Mouse (Mus musculus): ENCODE measurements around the gene Ydjc. TPM values are rescaled to one million over a fixed set of nuclear protein-coding genes. Genes with fewer than 3 reads are reported as not detected.

Gene Ydjc
- polyA plus RNA-seq, 1 experiment from 2014 or later, result 23.0 TPM

GRCm38 (mm10) chr16:17167179-17167578 lies 22.8 kb downstream of the Ydjc start:
- Histone ChIP-seq H3K36me3 (peaks cover 51% of the 10 kb centered on the region), H3K4me3 (no peak overlapping the region), H3K9me3 (no peaks in the 10 kb centered on the region), H3K27ac (no peak overlapping the region), H3K9ac (no peak overlapping the region), H3K4me2 (replicated peaks) (no peak overlapping the region), H3K27me3 (replicated peaks) (no peaks in the 10 kb centered on the region), H3K4me1 (no peaks in the 10 kb centered on the region)
- no peak for ATAC-seq (ENCODE audit: low FRiP score, low read depth)

GRCm38 (mm10) chr16:17168049-17168448 lies 23.6 kb downstream of the Ydjc start:
- no peak overlapping the region for H3K4me2 ChIP-seq (replicated peaks)
- no peaks in the 10 kb centered on the region for H3K4me1 ChIP-seq
- no peak overlapping the region for H3K9ac ChIP-seq
- H3K36me3 ChIP-seq, result peaks cover 52% of the 10 kb centered on the region
- no peak overlapping the region for H3K27ac ChIP-seq
- H3K27me3 ChIP-seq (replicated peaks), result no peaks in the 10 kb centered on the region
- H3K9me3 ChIP-seq, result no peaks in the 10 kb centered on the region
- 93% methylated on average over 5 of the region's 5 CpGs for WGBS
- no peak overlapping the region for H3K4me3 ChIP-seq
- ATAC-seq (ENCODE audit: low FRiP score, low read depth), result no peak

- Histone ChIP-seq H3K4me3 (no peak overlapping the region), H3K36me3 (peaks cover 40% of the 10 kb centered on the region), H3K27ac (no peak overlapping the region), H3K9ac (no peak overlapping the region), H3K4me1 (no peaks in the 10 kb centered on the region), H3K4me2 (replicated peaks) (no peak overlapping the region), H3K27me3 (replicated peaks) (no peaks in the 10 kb centered on the region), H3K9me3 (no peaks in the 10 kb centered on the region)
- 91% methylated on average over 2 of the region's 2 CpGs for WGBS
- ATAC-seq (ENCODE audit: low FRiP score, low read depth), result no peak
Measured at GRCm38 (mm10) chr16:17175765-17176164, 31.3 kb downstream of the Ydjc start.

- no peak overlapping the region for H3K4me2 ChIP-seq (replicated peaks)
- H3K9me3 ChIP-seq, result no peaks in the 10 kb centered on the region
- peaks cover 27% of the 10 kb centered on the region for H3K36me3 ChIP-seq
- no peaks in the 10 kb centered on the region for H3K4me1 ChIP-seq
- WGBS, result 100% methylated on average over 1 of the region's 1 CpGs
- H3K4me3 ChIP-seq, result no peak overlapping the region
- no peak overlapping the region for H3K9ac ChIP-seq
- no peak overlapping the region for H3K27ac ChIP-seq
- H3K27me3 ChIP-seq (replicated peaks), result no peaks in the 10 kb centered on the region
- no peak for ATAC-seq (ENCODE audit: low FRiP score, low read depth)
Measured at GRCm38 (mm10) chr16:17177623-17178170, 33.3 kb downstream of the Ydjc start.

GRCm38 (mm10) chr16:17179706-17180105 lies 35.3 kb downstream of the Ydjc start:
- Histone ChIP-seq H3K4me1 (no peaks in the 10 kb centered on the region), H3K36me3 (peaks cover 13% of the 10 kb centered on the region), H3K9ac (no peak overlapping the region), H3K9me3 (no peaks in the 10 kb centered on the region), H3K4me3 (no peak overlapping the region), H3K27ac (no peak overlapping the region), H3K27me3 (replicated peaks) (no peaks in the 10 kb centered on the region), H3K4me2 (replicated peaks) (no peak overlapping the region)
- 95% methylated on average over 3 of the region's 3 CpGs for WGBS
- no peak for ATAC-seq (ENCODE audit: low FRiP score, low read depth)

- no peaks in the 10 kb centered on the region for H3K9me3 ChIP-seq
- no peak for ATAC-seq (ENCODE audit: low FRiP score, low read depth)
- no peak overlapping the region for H3K4me2 ChIP-seq (replicated peaks)
- H3K27me3 ChIP-seq (replicated peaks), result no peaks in the 10 kb centered on the region
- no peak overlapping the region for H3K9ac ChIP-seq
- H3K4me3 ChIP-seq, result no peak overlapping the region
- H3K27ac ChIP-seq, result no peak overlapping the region
- H3K36me3 ChIP-seq, result peaks cover 5% of the 10 kb centered on the region
- 90% methylated on average over 4 of the region's 4 CpGs for WGBS
- H3K4me1 ChIP-seq, result no peaks in the 10 kb centered on the region
Measured at GRCm38 (mm10) chr16:17181382-17181781, 37.0 kb downstream of the Ydjc start.

GRCm38 (mm10) chr16:17182136-17182535 lies 37.7 kb downstream of the Ydjc start:
- no peaks in the 10 kb centered on the region for H3K27me3 ChIP-seq (replicated peaks)
- no peak for ATAC-seq (ENCODE audit: low FRiP score, low read depth)

GRCm38 (mm10) chr16:17183003-17183402 lies 38.6 kb downstream of the Ydjc start:
- no peak overlapping the region for H3K27ac ChIP-seq
- no peaks in the 10 kb centered on the region for H3K4me1 ChIP-seq
- H3K9me3 ChIP-seq, result no peaks in the 10 kb centered on the region
- H3K4me3 ChIP-seq, result no peak overlapping the region
- H3K27me3 ChIP-seq (replicated peaks), result no peaks in the 10 kb centered on the region
- peaks cover 9% of the 10 kb centered on the region for H3K36me3 ChIP-seq
- no peak overlapping the region for H3K4me2 ChIP-seq (replicated peaks)
- 94% methylated on average over 3 of the region's 3 CpGs for WGBS
- ATAC-seq (ENCODE audit: low FRiP score, low read depth), result no peak
- H3K9ac ChIP-seq, result no peak overlapping the region

More at GRCm38 (mm10) chr16:17182136-17182535, 37.7 kb downstream of the Ydjc start:
- Histone ChIP-seq H3K36me3 (peaks cover 9% of the 10 kb centered on the region), H3K4me3 (no peak overlapping the region), H3K9me3 (no peaks in the 10 kb centered on the region), H3K27ac (no peak overlapping the region), H3K9ac (no peak overlapping the region), H3K4me1 (no peaks in the 10 kb centered on the region), H3K4me2 (replicated peaks) (no peak overlapping the region)
- WGBS, result 89% methylated on average over 2 of the region's 2 CpGs

GRCm38 (mm10) chr16:17185475-17185874 lies 41.1 kb downstream of the Ydjc start:
- no peak overlapping the region for H3K4me2 ChIP-seq (replicated peaks)

GRCm38 (mm10) chr16:17193823-17194222 lies 49.4 kb downstream of the Ydjc start:
- Histone ChIP-seq H3K4me3 (no peak overlapping the region), H3K4me2 (replicated peaks) (no peak overlapping the region), H3K27me3 (replicated peaks) (no peaks in the 10 kb centered on the region), H3K4me1 (no peaks in the 10 kb centered on the region), H3K9ac (no peak overlapping the region), H3K27ac (no peak overlapping the region), H3K9me3 (no peaks in the 10 kb centered on the region), H3K36me3 (no peaks in the 10 kb centered on the region)
- WGBS, result 96% methylated on average over 4 of the region's 4 CpGs
- ATAC-seq (ENCODE audit: low FRiP score, low read depth), result no peak

More at GRCm38 (mm10) chr16:17185475-17185874, 41.1 kb downstream of the Ydjc start:
- H3K4me1 ChIP-seq, result no peaks in the 10 kb centered on the region
- no peaks in the 10 kb centered on the region for H3K27me3 ChIP-seq (replicated peaks)
- H3K9ac ChIP-seq, result no peak overlapping the region
- no peaks in the 10 kb centered on the region for H3K9me3 ChIP-seq
- ATAC-seq (ENCODE audit: low FRiP score, low read depth), result no peak
- no peak overlapping the region for H3K4me3 ChIP-seq
- H3K36me3 ChIP-seq, result peaks cover 9% of the 10 kb centered on the region
- no peak overlapping the region for H3K27ac ChIP-seq

GRCm38 (mm10) chr16:17200121-17200952 lies 55.9 kb downstream of the Ydjc start:
- Histone ChIP-seq H3K9ac (peak overlapping the region; percentile 99), H3K36me3 (no peaks in the 10 kb centered on the region), H3K4me2 (replicated peaks) (peak overlapping the region; percentile 76), H3K27me3 (replicated peaks) (no peaks in the 10 kb centered on the region), H3K4me3 (peak overlapping the region; percentile 100), H3K4me1 (peaks cover 15% of the 10 kb centered on the region), H3K9me3 (no peaks in the 10 kb centered on the region), H3K27ac (no peak overlapping the region; the same call in 1 of the 2 replicates)
- WGBS, result 9% methylated on average over 24 of the region's 24 CpGs
- peak; percentile 19; the same call in 1 of the 2 replicates for ATAC-seq (ENCODE audit: low FRiP score, low read depth)

- Histone ChIP-seq H3K36me3 (no peaks in the 10 kb centered on the region), H3K27ac (peak overlapping the region; percentile 66; the same call in 1 of the 2 replicates), H3K9me3 (no peaks in the 10 kb centered on the region), H3K4me2 (replicated peaks) (peak overlapping the region; percentile 76), H3K4me3 (peak overlapping the region; percentile 100), H3K4me1 (peaks cover 15% of the 10 kb centered on the region), H3K27me3 (replicated peaks) (no peaks in the 10 kb centered on the region), H3K9ac (peak overlapping the region; percentile 99)
- under 1% methylated on average over 71 of the region's 72 CpGs for WGBS
- peak; percentile 86 for ATAC-seq (ENCODE audit: low FRiP score, low read depth)
Measured at GRCm38 (mm10) chr16:17200953-17201707, 56.7 kb downstream of the Ydjc start.
